Mouse (Mus musculus): ENCODE measurements around the gene Xpc.
"Not testable (repeated sequence)": the region's sequence is repeated elsewhere in the genome, so short reads cannot be mapped to it uniquely, and the experiment has no call there.

The Xpc gene

GRCm38 (mm10) chr6:91471427-91471826, 44.3 kb downstream of the Xpc start:
- not testable (repeated sequence) for DNase-seq

- DNase-seq = no peak
Observed at GRCm38 (mm10) chr6:91470712-91471111, 45.0 kb downstream of the Xpc start.

GRCm38 (mm10) chr6:91467106-91467505, 48.6 kb downstream of the Xpc start:
- DNase-seq = no peak

- DNase-seq = no peak
Observed at GRCm38 (mm10) chr6:91465756-91466155, 49.9 kb downstream of the Xpc start.

GRCm38 (mm10) chr6:91459471-91459870, 56.2 kb downstream of the Xpc start:
- no peak for DNase-seq

- DNase-seq = no peak
Observed at GRCm38 (mm10) chr6:91454546-91454945, 61.1 kb downstream of the Xpc start.

GRCm38 (mm10) chr6:91452056-91452455, 63.6 kb downstream of the Xpc start:
- no peak for DNase-seq

GRCm38 (mm10) chr6:91449472-91450225, 66.0 kb downstream of the Xpc start:
- DNase-seq = no peak

- no peak for DNase-seq
Observed at GRCm38 (mm10) chr6:91445316-91445715, 70.4 kb downstream of the Xpc start.

- no peak for DNase-seq
Observed at GRCm38 (mm10) chr6:91441145-91441662, 74.5 kb downstream of the Xpc start.

GRCm38 (mm10) chr6:91440474-91441144, 75.1 kb downstream of the Xpc start:
- peak; percentile 96 to 97 for DNase-seq
